Mouse (Mus musculus): ENCODE measurements around the gene Prg3. TPM values are rescaled to one million over a fixed set of nuclear protein-coding genes. Genes with fewer than 3 reads are reported as not detected.

The Prg3 gene
- polyA plus RNA-seq, 1 experiment from 2014 or later: 6.5 TPM

DNA sequence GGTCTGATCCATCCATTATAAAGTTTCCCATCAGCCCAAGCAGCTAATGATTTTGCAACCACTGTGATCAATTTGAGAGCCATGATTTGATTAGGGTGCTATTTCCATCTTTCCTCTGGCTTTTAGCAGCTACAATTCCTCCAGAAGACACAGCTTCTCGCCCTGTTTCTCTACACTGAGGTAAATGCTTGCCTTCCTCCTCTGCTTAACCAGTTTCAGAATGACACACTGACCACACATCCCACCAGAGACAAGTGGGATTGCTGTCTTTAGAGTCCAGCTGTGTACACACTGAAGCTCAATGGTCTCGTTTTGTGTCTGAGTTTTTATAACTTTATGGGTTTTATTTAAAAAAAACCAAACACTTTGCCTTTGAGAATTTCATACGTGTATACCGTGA is 35.3 kb upstream of the Prg3 start:
- Histone ChIP-seq H3K9me3 (replicated peaks) (no peaks in the 10 kb centered on the region), H3K27me3 (no peaks in the 10 kb centered on the region), H3K36me3 (peaks cover 100% of the 10 kb centered on the region), H3K27ac (no peak overlapping the region), H3K4me3 (replicated peaks) (no peak overlapping the region), H3K4me1 (replicated peaks) (peaks cover 6% of the 10 kb centered on the region), H3K9ac (no peak overlapping the region), H3K4me2 (no peak overlapping the region)
- ATAC-seq (ENCODE audit: low read depth) (no peak), DNase-seq (no peak)
- WGBS (ENCODE audit: insufficient replicate concordance): 84% methylated on average over 4 of the region's 4 CpGs

- Histone ChIP-seq H3K9me3 (replicated peaks) (no peaks in the 10 kb centered on the region), H3K27ac (no peak overlapping the region), H3K4me1 (replicated peaks) (no peaks in the 10 kb centered on the region; the same call in 1 of the 2 replicates), H3K4me2 (no peak overlapping the region), H3K27me3 (no peaks in the 10 kb centered on the region), H3K4me3 (replicated peaks) (no peak overlapping the region), H3K9ac (no peak overlapping the region), H3K36me3 (peaks cover 99% of the 10 kb centered on the region)
- no peak for ATAC-seq (ENCODE audit: low read depth)
- 90% methylated on average over 9 of the region's 9 CpGs for WGBS (ENCODE audit: insufficient replicate concordance)
- no peak for DNase-seq
Observed at GRCm38 (mm10) chr2:84955435-84955834, 32.6 kb upstream of the Prg3 start.

GRCm38 (mm10) chr2:84956274-84956673 is 31.7 kb upstream of the Prg3 start:
- Histone ChIP-seq H3K27ac (no peak overlapping the region), H3K4me3 (replicated peaks) (no peak overlapping the region), H3K9ac (no peak overlapping the region), H3K4me2 (no peak overlapping the region), H3K27me3 (no peaks in the 10 kb centered on the region), H3K4me1 (replicated peaks) (no peaks in the 10 kb centered on the region; the same call in 1 of the 2 replicates), H3K9me3 (replicated peaks) (no peaks in the 10 kb centered on the region), H3K36me3 (peaks cover 91% of the 10 kb centered on the region)
- ATAC-seq (ENCODE audit: low read depth) (peak; percentile 52), DNase-seq (no peak)
- 59% methylated on average over 5 of the region's 5 CpGs for WGBS (ENCODE audit: insufficient replicate concordance)

DNA sequence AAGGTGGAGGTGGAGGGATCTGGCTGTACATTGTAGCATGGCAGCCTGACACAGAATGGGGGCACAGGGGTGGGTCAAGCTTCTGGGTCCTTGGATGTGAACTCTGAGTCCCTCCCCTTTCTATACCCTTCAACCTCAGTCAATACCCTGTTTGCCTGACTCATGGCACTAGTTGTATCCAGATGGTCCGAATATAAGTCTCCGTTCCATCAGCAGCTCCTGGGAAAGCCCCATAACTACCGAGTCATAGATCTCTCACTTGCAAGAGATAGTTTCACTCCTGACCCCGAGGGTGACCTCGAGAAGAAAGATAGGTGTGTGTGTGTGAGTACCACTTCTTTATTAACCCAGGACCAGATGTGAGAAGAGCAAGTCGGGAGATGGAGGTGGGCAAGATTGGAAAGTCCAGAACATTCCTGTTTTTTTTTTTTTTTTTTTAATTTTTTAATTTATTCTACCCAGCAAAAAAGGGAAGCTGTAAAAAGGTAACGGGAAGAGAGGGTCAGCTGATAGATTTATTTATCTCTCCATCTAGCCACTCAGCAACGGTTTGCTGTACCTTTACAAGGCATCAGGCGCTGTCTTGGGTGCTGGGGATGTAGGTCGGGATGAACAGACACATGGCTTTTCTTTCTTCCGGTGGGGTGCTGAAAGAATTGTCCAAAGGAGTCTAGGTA is 29.3 kb upstream of the Prg3 start:
- 81% methylated on average over 11 of the region's 11 CpGs for WGBS (ENCODE audit: insufficient replicate concordance)
- H3K4me1 ChIP-seq (replicated peaks): peaks cover 4% of the 10 kb centered on the region; the same call in 1 of the 2 replicates
- peaks cover 66% of the 10 kb centered on the region for H3K36me3 ChIP-seq
- no peaks in the 10 kb centered on the region for H3K9me3 ChIP-seq (replicated peaks)
- H3K4me3 ChIP-seq (replicated peaks): no peak overlapping the region
- ATAC-seq (ENCODE audit: low read depth) (no peak), DNase-seq (no peak)
- H3K4me2 ChIP-seq: no peak overlapping the region
- H3K9ac ChIP-seq: no peak overlapping the region
- no peaks in the 10 kb centered on the region for H3K27me3 ChIP-seq
- no peak overlapping the region for H3K27ac ChIP-seq

DNA sequence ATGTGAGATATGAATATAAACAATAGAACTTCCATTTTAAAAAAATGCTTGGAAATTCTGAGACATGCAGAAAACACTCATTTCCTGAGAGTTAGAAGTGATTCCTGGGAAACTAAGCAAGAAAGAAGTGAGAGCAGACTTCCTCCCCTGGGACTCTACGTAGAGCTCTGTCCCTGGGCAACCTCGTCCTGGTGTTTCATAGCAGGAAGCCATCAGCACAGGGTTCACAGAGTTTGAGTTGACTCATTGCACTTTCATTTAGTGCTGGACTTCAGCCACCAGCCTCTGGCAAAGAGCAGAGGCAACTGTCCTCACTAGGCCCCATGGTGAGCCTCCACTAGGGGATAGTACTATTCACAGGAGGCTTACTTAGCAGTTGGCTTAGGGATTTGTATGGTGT is 26.7 kb upstream of the Prg3 start:
- Histone ChIP-seq H3K27me3 (no peaks in the 10 kb centered on the region), H3K36me3 (peaks cover 41% of the 10 kb centered on the region), H3K4me2 (no peak overlapping the region), H3K4me3 (replicated peaks) (no peak overlapping the region), H3K4me1 (replicated peaks) (peaks cover 7% of the 10 kb centered on the region; the same call in 1 of the 2 replicates), H3K9ac (no peak overlapping the region), H3K9me3 (replicated peaks) (no peaks in the 10 kb centered on the region), H3K27ac (peak overlapping the region; percentile 54; the same call in 1 of the 2 replicates)
- DNase-seq (no peak), ATAC-seq (ENCODE audit: low read depth) (peak; percentile 39)
- WGBS (ENCODE audit: insufficient replicate concordance): 65% methylated on average over 2 of the region's 2 CpGs

DNA sequence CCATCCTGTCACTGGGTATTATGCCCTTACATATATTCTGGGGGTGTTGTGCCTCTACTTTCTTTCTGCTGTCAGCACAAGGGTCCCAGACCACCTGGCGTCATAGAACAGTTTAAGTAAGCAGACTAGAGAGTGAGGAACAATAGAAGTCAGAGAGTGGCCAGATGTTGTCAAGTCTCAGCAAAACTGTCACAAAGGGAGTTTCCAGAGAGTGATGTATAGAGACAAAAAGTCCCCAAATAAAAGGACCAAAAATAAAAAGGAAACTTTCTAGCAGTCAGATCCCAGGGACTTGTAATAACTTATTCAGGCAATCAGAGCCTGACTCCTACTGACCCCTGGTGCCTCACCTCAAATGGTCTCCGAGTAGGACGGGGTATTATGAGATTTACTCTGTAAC is 26.1 kb upstream of the Prg3 start:
- Histone ChIP-seq H3K4me3 (replicated peaks) (no peak overlapping the region), H3K4me1 (replicated peaks) (peaks cover 7% of the 10 kb centered on the region; the same call in 1 of the 2 replicates), H3K9me3 (replicated peaks) (no peaks in the 10 kb centered on the region), H3K9ac (no peak overlapping the region), H3K27me3 (no peaks in the 10 kb centered on the region), H3K36me3 (peaks cover 35% of the 10 kb centered on the region), H3K27ac (no peak overlapping the region), H3K4me2 (no peak overlapping the region)
- ATAC-seq (ENCODE audit: low read depth) (no peak), DNase-seq (no peak)
- WGBS (ENCODE audit: insufficient replicate concordance): 83% methylated on average over 3 of the region's 3 CpGs

GRCm38 (mm10) chr2:84962906-84963507 is 25.0 kb upstream of the Prg3 start:
- Histone ChIP-seq H3K27me3 (no peaks in the 10 kb centered on the region), H3K4me2 (no peak overlapping the region), H3K4me3 (replicated peaks) (no peak overlapping the region), H3K27ac (no peak overlapping the region), H3K36me3 (peaks cover 24% of the 10 kb centered on the region), H3K9ac (no peak overlapping the region), H3K9me3 (replicated peaks) (no peaks in the 10 kb centered on the region), H3K4me1 (replicated peaks) (peaks cover 7% of the 10 kb centered on the region; the same call in 1 of the 2 replicates)
- no peak for ATAC-seq (ENCODE audit: low read depth)
- WGBS (ENCODE audit: insufficient replicate concordance): 48% methylated on average over 6 of the region's 6 CpGs
- DNase-seq: no peak

- peaks cover 7% of the 10 kb centered on the region; the same call in 1 of the 2 replicates for H3K4me1 ChIP-seq (replicated peaks)
- 87% methylated on average over 7 of the region's 7 CpGs for WGBS (ENCODE audit: insufficient replicate concordance)
- no peak for ATAC-seq (ENCODE audit: low read depth)
Observed at GRCm38 (mm10) chr2:84964111-84964801, 23.8 kb upstream of the Prg3 start.

DNA sequence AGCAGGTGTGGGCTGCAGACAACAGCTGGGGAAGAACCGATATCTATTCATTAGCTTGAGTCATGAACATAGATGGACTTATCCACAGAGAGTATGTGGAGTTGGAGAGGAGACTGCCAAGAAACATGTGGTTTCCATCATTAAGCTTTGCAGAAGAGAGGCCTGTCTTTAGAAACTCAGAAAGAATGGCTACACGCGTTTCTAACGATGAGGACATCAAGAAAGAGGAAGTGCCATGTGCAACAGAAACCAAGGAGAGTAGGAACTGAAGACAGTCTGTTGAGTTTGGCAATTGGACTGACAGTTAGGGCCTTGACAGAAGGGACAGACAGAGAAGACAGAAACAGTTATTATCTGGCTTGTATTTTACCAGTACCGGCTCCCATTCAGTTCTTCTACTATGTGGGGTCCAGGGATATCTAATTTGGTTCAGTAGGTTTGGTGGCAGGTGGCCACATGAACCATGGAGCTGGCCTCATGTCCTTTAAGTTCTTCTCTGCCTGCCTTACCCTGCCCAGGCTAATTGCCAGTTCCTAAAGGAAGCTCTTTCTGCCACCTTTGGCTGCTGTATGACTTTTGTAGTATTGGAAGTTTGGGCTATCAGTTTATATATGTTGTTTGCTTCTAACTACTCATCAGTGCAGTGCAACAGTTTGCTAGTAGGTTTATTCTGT is 20.6 kb upstream of the Prg3 start:
- no peak for ATAC-seq (ENCODE audit: low read depth)
- Histone ChIP-seq H3K4me3 (replicated peaks) (no peak overlapping the region), H3K4me1 (replicated peaks) (peaks cover 7% of the 10 kb centered on the region; the same call in 1 of the 2 replicates), H3K27me3 (no peaks in the 10 kb centered on the region), H3K9ac (no peak overlapping the region), H3K9me3 (replicated peaks) (no peaks in the 10 kb centered on the region), H3K4me2 (no peak overlapping the region), H3K36me3 (no peaks in the 10 kb centered on the region), H3K27ac (no peak overlapping the region)
- DNase-seq: no peak
- 50% methylated on average over 5 of the region's 5 CpGs for WGBS (ENCODE audit: insufficient replicate concordance)

More at GRCm38 (mm10) chr2:84964111-84964801, 23.8 kb upstream of the Prg3 start:
- Histone ChIP-seq H3K27ac (no peak overlapping the region), H3K9ac (no peak overlapping the region), H3K27me3 (no peaks in the 10 kb centered on the region), H3K9me3 (replicated peaks) (no peaks in the 10 kb centered on the region), H3K4me3 (replicated peaks) (no peak overlapping the region), H3K4me2 (no peak overlapping the region), H3K36me3 (peaks cover 11% of the 10 kb centered on the region)
- DNase-seq: no peak

GRCm38 (mm10) chr2:84975580-84975979 is 12.4 kb upstream of the Prg3 start:
- 76% methylated on average over 2 of the region's 2 CpGs for WGBS (ENCODE audit: insufficient replicate concordance)
- peaks cover 2% of the 10 kb centered on the region; the same call in 1 of the 2 replicates for H3K27me3 ChIP-seq
- ATAC-seq (ENCODE audit: low read depth) (no peak), DNase-seq (no peak)
- no peak overlapping the region for H3K4me3 ChIP-seq (replicated peaks)
- no peaks in the 10 kb centered on the region for H3K4me1 ChIP-seq (replicated peaks)
- H3K36me3 ChIP-seq: no peaks in the 10 kb centered on the region
- no peak overlapping the region for H3K27ac ChIP-seq
- no peak overlapping the region for H3K4me2 ChIP-seq
- no peaks in the 10 kb centered on the region for H3K9me3 ChIP-seq (replicated peaks)
- H3K9ac ChIP-seq: no peak overlapping the region

- DNase-seq (no peak), ATAC-seq (ENCODE audit: low read depth) (no peak)
- WGBS (ENCODE audit: insufficient replicate concordance): 27% methylated on average over 1 of the region's 1 CpGs
- no peak within 1 kb of the TSS for H3K9ac ChIP-seq
- H3K4me2 ChIP-seq: no peak within 1 kb of the TSS
- H3K9me3 ChIP-seq (replicated peaks): no peaks in the 10 kb centered on the region
- no peak within 1 kb of the TSS for H3K4me3 ChIP-seq (replicated peaks)
- no peaks in the 10 kb centered on the region for H3K36me3 ChIP-seq
- no peak within 1 kb of the TSS for H3K27ac ChIP-seq
- no peaks in the 10 kb centered on the region for H3K4me1 ChIP-seq (replicated peaks)
- H3K27me3 ChIP-seq: peaks cover 30% of the 10 kb centered on the region
Observed at GRCm38 (mm10) chr2:84980188-84980587, 7.8 kb upstream of the Prg3 start, which contains the start of gene Prg2. TSS of gene Prg2 (plus strand) at chr2:84980461.
